Mouse (Mus musculus) gastrocnemius, postnatal 4 days (tissue): ENCODE data around the gene Ybx3. TPM values are rescaled to one million over a fixed set of nuclear protein-coding genes. Genes with fewer than 3 reads are reported as not detected.
A peak's percentile ranks its signal among the peaks of the same experiment; 100 is the strongest.

Experiments
- DNase-seq, 2 experiments: peaks; one replicate each; pipeline ENCODE4 v3.0.0; 2021 to 2022; ENCODE audit warnings: low spot score in 2 of 2, mixed read lengths in 2 of 2
- long read RNA-seq, 2 experiments: library from polyadenylated mRNA; stranded (forward); transcript quantifications; one replicate each; pipeline ENCODE4 v2.0.0; 2021
- total RNA-seq, 2 experiments: library from RNA; stranded (reverse); gene quantifications; 2 replicates each; pipeline ENCODE4 v1.2.3; 2021

Ybx3 gene
- 100 to 1,000 TPM; 475 to 482 TPM for total RNA-seq
- long read RNA-seq, experiment 1, transcript Ybx3-202 (9 exons, 1,684 nt): major isoform, 513 of 912 reads
- long read RNA-seq, experiment 1, transcript Ybx3-201 (10 exons, 1,853 nt): minor isoform, 319 of 912 reads
- long read RNA-seq, experiment 1, partial matches to known transcripts: 19 of 912 reads
- long read RNA-seq, experiment 1, other reads (novel, unspliced or antisense): 57 of 912 reads
- long read RNA-seq, experiment 2, transcript Ybx3-202 (9 exons, 1,684 nt): major isoform, 527 of 901 reads
- long read RNA-seq, experiment 2, transcript Ybx3-201 (10 exons, 1,853 nt): minor isoform, 316 of 901 reads
- long read RNA-seq, experiment 2, partial matches to known transcripts: 7 of 901 reads
- long read RNA-seq, experiment 2, other reads (novel, unspliced or antisense): 47 of 901 reads

DNA sequence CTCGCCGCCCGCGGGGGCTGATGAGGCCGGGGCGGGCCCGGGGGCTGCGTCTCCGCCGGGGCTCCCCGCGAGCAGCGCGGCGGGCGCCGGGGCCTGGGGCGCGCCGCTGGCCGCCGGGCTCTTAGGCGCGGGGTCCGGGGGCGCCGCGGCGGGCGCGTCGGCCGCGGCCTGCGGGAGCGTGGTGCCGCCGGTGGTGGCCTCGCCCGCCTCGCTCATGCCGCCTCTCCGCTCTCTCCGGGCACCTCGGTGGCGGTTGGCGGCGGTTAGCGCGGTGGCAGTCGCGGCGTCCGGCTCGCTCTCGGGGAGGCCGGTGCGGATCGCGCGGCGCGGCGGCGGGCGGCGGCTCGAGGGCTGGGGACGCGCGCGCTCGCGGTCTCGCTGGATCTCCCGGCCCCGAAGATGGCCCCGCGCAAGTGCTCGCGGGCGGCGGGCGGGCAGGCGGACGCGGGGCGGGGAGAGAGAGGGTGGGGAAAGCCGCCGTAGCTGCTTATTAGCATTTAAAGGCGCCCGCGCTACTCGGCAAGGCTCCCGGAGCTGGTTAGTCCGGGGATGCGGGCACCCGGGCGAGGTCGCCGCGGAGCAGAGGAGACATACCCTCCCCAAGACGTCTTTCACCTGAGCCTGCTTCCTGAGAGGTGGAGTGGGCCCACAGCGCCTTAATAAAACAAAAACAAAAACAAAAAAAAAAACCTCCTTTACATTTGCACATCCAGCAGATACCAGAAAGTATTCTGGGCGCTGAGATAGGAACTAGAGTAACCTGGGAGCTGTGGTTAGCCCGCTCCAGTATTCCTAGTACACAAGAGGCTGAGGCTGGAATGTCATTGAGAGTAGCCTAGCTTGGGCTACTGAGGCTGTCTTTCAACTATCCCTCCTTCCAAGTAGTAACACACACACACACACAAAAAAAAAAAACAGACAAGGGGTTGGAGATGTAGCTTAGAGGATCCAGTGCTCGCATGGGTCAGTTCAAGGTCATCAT lies at the start of gene Ybx3:
Gene Ybx3, minus strand, starts transcription at position 437 of the 982 bp plus-strand sequence.
- peak; percentile 76 to 86 for DNase-seq

DNA sequence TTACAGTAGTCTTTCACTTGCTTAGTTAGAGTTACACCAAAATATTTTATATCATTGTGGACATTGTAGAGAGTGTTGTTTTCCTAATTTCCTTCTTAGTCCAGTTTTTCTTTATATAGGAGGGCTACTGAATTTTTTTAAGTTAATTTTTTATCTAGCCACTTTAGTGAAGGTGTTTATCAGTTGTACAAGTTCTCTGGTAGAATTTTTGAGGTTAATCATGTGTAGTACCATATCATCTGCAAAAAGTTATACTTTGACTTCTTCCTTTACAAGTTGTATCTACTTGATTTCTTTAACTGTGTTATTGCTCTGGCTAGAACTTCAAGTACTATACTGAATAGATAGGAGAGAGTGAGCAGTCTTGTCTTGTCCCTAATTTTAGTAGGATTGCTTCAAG lies 48.4 kb upstream of the Ybx3 start:
- DNase-seq: no peak

DNA sequence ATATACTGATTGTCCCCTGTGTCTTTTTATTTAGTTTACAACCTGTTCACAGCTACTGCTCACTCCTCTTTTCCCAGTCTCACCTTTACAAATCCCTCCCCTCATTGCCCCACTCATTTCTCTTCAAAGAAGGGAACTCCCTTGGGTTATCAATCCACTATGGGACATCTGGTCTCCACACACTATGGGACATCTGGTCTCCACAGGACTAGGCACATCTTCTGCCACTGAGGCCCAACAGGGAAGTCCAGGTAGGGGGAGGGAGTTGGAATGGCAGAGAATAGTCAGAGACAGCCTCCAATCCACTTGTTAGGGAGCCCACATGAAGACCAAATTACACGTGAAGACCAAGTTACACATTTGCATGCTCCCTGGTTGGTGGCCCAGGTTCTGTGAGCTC lies 45.8 kb upstream of the Ybx3 start:
- DNase-seq: no peak

DNA sequence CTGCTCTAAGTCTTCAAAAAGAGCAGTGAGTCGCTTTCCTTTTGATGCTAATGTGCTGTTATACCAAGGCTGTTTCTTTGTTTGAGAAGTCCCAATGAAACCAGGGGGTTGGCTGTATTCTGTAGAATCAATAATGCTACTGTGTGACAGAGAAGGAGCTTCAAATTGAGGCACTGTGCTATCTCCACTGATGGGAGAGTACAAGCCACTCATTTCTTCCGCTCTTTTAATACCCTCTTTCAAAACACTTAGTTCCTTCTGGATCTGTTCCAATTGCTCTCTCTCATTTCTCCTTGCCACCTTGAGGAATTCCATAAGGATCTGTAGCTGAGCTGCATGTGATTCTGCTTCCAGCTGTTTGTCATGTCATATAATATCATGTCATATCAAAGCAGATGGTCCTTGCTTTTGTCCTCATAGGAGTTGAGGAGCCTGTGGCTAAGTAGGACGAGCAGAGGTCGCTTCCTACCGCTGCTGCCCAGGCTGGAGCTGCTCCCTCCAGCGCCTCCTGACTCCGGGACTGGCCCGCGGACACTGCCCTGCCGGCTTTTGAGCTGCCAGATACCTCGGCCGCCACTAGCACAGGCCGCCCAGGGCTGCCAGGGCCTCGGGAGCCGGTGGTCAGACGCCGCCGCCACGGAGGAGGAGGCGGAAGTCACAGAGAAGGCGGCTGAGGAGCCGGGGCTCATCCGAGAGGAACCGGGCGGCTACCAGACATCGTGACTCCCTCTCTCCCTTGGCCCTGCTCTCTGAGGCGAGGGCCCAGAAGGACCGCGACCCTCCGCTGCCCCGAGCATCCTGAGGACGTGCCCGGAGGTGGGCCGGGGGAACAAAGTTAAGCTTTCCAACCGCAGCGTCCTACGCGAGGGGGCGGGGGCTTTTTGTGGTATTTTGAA lies 45.1 kb upstream of the Ybx3 start:
- peak in 1 of 2 experiments; percentile 11 for DNase-seq

DNA sequence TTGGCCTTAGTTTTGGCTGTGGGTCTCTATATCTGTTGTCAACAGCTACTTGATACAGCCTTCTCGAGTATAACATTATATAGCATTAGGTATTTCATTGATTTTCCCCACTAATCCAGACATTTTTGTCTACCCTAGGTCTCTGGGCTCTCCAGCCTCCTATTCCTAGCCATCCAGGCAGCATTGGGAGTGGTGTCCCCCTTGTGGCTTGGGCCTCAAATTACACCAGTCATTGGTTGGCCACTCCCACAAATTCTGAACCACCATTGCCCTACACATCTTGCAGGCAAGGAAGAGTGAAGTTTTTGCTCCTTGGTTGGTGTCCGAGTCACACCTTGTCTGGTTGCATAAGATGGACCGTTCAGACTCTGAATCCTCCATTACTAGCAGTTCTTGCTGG lies 33.3 kb upstream of the Ybx3 start:
- no peak for DNase-seq

DNA sequence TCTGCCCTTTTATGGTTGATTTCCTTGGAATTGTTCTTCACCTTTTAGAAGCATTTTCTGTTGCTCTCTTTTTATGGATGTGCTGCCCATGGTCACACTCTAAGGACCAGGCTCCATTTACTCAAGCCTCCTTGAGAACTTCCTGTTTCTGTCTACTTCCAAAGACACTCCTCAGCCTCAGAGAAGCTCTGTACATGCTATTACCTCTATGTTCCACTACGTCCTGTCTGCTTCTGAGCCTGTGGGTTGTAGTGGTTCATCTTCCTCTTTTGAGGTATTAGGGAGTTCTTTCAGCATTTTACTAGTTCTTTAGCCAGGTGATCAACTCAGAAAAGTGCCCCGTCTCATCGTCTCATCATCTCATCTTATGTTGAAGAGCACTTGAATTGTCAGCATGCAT lies 31.3 kb upstream of the Ybx3 start:
- DNase-seq: no peak

DNA sequence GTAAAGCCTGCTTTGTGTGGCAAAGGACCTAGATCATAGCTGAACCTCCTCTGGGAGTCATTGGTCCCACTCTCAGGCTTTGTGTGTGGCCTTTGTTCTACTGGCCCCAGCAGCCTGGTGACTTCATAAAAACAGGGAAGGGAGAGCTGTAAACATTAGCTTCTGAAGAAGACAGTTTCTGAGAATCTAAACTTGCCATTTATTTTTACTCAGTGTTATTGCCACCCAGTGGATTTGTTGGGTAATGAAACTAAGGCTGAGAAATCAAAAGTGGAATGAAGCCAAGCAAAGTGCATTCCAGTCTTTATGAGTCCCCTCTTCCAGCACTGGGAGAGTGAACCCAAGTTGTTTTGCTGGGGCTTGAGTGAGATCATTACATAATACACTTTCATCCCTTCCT lies 30.5 kb upstream of the Ybx3 start:
- peak in 1 of 2 experiments; percentile 10 for DNase-seq

DNA sequence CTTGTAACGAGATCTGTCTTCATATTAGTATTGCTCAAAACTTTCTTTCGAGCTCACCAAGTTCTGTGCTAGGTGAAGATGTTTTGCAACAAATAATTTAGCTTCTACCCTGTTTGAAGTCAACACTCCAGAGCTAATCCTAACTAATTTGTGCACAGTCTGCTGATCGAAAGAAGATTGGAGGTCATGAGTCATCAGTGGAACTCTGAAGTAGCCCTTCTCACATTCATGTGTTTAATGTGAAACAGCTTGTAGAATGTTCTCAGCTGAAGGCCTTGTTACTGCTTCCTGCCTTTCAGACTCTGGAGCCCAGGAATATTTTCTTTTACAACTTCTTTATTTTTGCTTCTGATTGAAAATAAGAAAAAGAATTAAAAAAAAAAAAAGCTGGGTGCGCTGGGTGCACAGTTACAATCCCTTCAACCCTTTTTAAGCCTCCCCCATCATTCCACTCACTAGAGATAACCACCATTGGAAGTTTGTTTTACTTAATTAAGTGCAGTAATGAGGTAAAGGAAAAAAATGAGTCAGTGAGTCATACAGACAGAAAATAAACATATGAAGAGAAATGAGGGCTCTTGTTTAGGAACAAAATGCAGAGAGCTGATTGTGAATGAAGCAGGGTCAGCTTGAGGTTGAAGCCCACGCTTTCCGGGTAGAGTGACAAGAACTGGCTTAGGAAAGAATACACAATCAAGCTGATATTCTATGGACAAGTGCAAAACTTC lies 23.0 kb upstream of the Ybx3 start:
- no peak for DNase-seq

DNA sequence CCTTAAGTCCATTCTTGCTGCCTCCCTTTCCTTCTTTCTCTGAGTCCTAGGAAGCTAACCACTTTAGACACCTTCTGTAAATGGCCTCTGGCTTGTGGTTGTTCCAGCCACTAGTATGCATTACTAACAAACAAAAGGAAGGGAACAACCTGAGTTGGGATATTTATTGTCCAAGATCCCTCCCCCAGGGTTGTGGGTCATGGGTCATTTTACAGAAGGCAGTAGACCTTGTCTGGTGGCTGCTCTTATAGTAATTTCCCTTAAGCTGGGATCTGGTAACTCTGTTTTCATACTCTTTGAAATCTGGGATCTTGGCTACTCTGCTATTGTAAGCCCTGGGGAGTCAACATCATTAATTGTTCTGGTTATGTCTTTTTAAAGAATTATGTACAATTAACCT lies 18.7 kb upstream of the Ybx3 start:
- DNase-seq: no peak

DNA sequence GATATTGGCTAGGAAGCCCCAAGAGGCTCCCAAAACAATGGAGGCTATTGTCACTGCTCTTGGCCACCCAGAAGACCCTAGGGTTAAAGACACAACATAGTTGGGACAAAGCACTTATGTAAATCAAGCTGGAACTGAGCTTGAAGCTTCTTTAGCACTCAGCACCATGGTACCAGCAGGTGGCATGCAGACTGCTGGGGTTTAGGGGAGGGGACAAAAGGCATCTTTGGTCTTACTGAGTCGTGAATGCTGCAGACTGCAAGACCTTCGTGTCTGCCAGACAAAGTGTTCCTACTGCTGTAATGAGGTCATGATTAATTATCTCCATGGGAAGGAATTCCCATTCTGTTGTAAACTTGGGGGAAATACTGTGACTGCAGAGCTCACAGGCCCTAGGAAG lies 17.6 kb upstream of the Ybx3 start:
- no peak for DNase-seq

DNA sequence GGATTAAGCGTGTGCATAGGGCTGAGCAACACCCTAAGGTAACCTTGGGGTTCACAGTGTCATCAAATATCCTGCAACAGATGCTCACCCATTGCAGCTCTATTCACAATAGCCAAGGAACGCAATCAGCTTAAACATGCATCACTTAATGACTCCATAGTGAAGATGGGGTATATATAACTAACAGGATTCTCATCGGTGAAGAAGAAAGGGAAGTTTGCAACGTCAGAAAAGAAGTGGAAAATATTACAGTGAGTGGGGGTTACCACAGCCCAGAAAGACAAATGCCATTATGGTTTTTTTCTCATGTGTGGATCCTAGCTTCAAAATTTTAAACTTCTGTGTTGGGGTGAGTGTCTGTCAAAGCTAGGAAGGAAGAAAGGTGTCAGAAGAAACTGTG lies 16.9 kb upstream of the Ybx3 start:
- DNase-seq: no peak

DNA sequence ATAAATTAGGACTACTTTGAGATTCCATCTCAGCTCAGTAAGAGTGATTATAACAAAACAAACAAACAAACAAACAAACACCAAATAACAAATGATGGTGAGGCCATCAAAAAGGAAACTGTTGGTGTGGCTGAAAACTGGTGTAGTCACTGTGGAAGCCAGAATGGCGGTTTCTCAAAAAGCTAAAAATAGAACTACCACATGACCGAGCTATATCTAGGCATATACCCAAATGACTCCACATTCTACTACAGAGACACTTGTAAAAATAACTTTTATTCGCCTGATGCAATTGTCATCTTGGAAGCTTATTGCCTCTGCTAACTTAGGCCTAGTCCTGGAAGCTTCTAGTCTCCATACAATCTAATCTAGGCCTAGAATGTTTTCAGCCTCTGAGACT lies 16.0 kb upstream of the Ybx3 start:
- no peak for DNase-seq

DNA sequence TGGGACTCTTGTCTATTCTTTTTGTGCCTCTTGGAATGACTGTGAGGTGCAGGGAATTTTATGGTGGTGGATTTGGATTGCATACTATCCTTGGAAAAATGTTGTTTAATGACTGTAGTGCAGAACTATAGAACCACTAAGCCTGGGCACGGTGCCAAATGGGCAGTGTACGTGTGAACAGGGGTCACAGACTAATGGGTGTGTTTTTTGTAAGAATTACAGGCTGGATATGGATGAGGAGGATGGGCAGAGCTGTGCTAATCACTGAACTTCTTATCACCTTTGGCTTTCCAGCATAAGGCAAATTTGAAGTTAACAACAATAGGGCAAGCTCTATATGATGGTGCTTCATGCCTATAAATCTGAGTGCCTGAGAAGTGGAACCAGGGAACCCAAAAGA lies 14.8 kb upstream of the Ybx3 start:
- DNase-seq: no peak

DNA sequence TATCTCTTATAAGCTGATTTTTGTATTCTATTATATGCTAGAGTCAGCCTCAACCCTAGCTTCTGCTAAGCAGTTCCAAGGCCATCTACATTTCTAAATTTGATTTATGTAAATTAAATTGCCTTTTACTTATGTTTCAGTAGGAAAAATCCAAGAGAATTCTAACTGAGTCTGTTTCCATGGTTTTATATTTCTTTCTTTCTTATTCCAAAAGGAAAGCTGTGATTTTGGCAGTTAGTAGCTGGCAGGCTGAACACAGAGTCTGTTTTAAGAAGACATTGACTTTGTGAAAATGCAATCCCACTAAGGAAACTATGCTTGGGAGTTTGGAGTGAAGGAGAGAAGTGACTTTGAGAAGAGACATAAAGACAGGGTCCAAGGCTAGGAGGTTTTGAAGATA lies 14.3 kb upstream of the Ybx3 start:
- DNase-seq: no peak

DNA sequence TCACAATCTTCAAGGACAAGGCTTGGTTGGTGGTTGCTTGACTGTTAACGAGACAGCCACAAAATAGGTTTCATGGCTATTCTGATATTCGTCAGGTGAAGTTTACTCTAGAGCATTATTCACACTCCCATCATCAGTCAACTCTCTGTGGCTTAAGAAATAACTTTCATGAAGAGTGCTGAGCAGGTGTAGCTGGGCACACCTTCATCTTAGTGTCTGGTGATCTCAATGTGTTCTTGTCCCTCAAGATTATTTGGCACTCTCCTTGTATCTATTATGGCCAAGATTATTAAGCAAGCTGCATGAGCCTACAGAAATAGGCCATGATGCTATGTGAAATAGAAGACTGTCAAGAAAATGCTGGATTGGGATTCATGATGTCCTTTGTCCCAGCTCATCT lies 13.0 kb upstream of the Ybx3 start:
- DNase-seq: no peak

DNA sequence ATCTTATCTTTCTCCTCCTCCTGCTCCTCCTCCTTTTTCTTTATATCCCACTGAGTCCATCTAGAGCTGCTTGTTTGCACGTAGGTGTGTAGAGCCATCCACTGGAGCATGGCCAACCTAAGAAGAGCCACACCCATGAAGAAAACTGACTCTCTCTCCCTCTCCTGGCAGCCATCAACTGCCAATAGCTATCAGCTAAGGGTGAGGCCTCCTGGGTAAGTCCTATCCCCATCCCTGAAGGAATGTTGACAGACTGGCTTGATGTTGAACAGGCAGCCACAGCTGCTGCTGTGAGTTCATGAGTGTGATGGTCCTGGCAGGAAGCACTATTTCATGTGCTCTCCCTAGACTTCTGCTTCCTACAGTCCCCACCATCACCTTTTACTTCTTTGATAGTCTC lies 8.4 kb upstream of the Ybx3 start:
- DNase-seq: no peak

DNA sequence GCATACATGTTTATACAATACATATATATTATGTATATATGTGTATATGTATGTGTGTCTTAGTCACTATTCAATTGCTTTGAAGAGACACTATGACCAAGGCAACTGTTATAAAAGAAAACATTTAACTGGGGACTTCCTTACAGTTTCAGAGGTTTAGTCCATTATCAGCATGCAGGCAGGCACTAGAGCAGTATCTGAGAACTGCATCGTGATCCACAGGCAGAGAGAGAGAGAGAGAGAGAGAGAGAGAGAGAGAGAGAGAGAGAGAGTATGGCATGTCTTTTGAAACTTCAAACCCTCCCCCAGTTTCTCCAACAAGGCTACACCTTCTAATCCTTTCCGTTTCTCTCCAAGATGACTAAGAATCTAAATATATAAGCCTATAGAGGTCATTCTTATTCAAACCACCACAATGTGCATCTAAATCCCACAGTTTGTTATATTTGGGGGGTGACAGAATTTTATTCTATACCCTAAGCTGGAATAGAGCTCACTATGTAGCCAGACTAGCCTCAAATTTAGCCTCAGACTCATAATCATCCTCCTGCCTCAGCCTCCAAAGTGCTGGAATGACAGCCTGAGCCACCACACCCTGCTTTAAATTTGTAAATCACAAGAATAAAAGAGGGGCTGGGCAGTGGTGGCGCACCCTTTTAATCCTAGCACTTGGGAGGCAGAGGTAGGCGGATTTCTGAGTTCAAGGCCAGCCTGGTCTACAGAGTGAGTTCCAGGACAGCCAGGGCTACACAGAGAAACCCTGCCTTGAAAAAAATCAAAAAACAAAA lies 5.8 kb upstream of the Ybx3 start:
- DNase-seq: no peak

DNA sequence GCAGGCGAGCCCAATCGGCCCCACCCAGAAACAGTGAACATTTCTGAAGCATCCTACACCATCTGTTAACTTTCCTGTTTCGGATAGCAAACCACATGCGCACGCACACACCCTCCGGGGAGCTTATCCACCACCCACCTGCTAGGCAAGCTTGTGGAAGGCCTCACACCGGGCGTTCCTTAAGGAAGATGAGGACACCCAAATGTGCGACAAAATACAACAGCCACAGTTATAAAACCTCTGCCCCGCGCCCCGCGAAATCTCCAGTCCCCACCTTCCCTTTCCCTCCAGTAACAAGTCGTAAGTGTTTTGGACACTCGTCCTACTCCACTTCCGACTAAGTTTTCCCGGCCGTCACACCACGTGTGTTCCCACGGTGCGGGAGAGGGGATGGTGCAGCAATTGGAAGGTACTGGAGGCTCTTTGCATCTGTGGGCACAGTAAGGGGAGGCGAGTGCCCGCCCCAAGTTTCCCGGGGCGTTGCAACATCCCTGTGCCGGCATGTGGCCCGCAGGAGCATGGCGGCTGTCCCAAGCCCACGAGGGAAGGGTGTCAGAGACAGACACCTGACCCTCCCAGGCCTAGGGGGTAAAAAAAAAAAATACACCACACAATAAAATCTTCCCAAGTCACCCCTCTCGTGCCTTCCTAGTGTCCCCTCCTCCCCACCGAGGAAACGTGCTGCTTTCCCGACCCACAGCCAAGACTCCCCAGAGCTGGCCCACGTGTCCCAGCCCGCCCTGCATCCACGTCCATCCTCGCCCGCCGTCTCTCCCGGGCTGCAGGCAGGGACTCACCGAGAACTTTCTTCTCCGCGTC lies 846 bp downstream of the Ybx3 start:
- peak; percentile 29 to 57 for DNase-seq
